ENCODE assay signal across 8 mouse cellular contexts in the genomic region with DNA sequence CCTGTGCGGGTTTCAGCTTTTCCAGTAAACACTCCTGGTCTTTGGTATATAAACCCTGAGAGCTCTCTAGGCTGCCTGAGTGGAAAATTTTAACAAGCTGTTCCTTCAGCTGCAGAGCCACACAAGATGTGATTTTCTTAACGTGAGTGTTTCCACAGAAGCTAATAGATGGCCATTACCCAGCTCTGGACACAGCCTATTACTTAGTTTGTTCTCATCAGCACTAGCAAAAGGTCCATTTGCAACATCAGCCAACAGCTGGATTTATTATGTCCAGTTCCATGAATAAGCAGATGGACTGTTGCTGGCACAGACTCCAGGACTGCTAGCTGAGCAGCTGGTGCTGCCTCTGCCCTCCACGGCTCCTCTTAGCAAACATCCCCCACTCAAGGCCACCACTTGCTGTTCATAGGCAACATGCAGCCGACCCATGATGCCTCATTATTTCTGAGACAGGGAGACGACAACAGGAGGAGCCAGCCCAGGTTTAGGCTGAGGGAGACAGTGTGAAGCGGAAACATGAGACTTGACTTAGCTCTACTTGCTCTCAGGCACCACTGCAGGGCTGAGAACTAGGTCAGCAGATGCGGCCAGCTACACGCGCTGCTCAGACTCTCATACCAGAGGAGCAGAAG. TPM values are rescaled to one million over a fixed set of nuclear protein-coding genes. Genes with fewer than 3 reads are reported as not detected.
DNase-seq lines count a peak whose midpoint lies in the region; ATAC-seq and TF ChIP-seq lines count a peak whose summit lies in the region.
"Had no signal": no experiment of that assay in that cellular context is flagged by ENCODE, and none has a peak within 500 bp of the region (broad histone marks: within the 10 kb centered on the region; RNA-seq: fewer than 3 reads in every experiment).

No protein-coding gene starts in this region.

- DNase-seq in left cerebral cortex, postnatal 4 days, result peak; percentile 53
- DNase-seq in left cerebral cortex, adult 8-10 months (ENCODE audit: low spot score in 2 of 2), result no peak
- peak; percentile 62 for DNase-seq in gastrocnemius, adult 18-20 months (ENCODE audit: low spot score)
- peak; percentile 50 for DNase-seq in hindbrain, postnatal 0 days (ENCODE audit: low spot score)
- DNase-seq in spleen, postnatal 36 days (ENCODE audit: low spot score in 2 of 2), result no peak
- no peak for DNase-seq in cerebellum, postnatal 4 days (ENCODE audit: low spot score in 2 of 2)

- intact Hi-C loops in left cerebral cortex, postnatal 4 days (cut with DNase I), result no loop called here

- TF ChIP-seq CTCF in hindbrain, postnatal 0 days (IDR thresholded peaks at IDR 0.05; ENCODE audit: low read depth), result no peak
- TF ChIP-seq CTCF in small intestine, adult 2 months (IDR thresholded peaks at IDR 0.05; ENCODE audit: extremely low read depth, insufficient read length, insufficient replicate concordance, low read depth, low read length), result no peak

- no peak overlapping the region for H3K4me2 ChIP-seq in hindbrain, postnatal 0 days (ENCODE audit: low read depth, low read length)

- peak; percentile 55; the same call in 1 of the 2 replicates for ATAC-seq in hindbrain, postnatal 0 days

- no peak overlapping the region for H3K9ac ChIP-seq in hindbrain, postnatal 0 days (replicated peaks; ENCODE audit: low read length)
- H3K9ac ChIP-seq: liver, embryonic 14.5 days had no signal

- no peak for TF ChIP-seq POLR2A in small intestine, adult 2 months (IDR thresholded peaks at IDR 0.05; ENCODE audit: low read depth, low read length)

- peaks cover 13% of the 10 kb centered on the region for H3K4me1 ChIP-seq in hindbrain, postnatal 0 days (ENCODE audit: insufficient read depth, low read length)
- no peaks in the 10 kb centered on the region for H3K4me1 ChIP-seq in small intestine, adult 2 months (ENCODE audit: control insufficient read depth, insufficient read depth, insufficient read length, low read length)

- H3K27ac ChIP-seq in hindbrain, postnatal 0 days, result peak overlapping the region; percentile 4
- peak overlapping the region; percentile 30; the same call in 1 of the 2 replicates for H3K27ac ChIP-seq in small intestine, adult 2 months (ENCODE audit: insufficient read depth, low read depth, low read length)
- H3K27ac ChIP-seq: liver, embryonic 14.5 days had no signal

- no peaks in the 10 kb centered on the region for H3K36me3 ChIP-seq in hindbrain, postnatal 0 days (ENCODE audit: insufficient read depth, low read length)
- H3K36me3 ChIP-seq in small intestine, adult 2 months (ENCODE audit: control insufficient read depth, insufficient read depth, low read length), result no peaks in the 10 kb centered on the region

- H3K27me3 ChIP-seq in hindbrain, postnatal 0 days (ENCODE audit: insufficient read depth, low read length), result no peaks in the 10 kb centered on the region
- H3K27me3 ChIP-seq in small intestine, adult 2 months (ENCODE audit: control insufficient read depth, insufficient read depth, low read length), result no peaks in the 10 kb centered on the region

- H3K9me3 ChIP-seq in hindbrain, postnatal 0 days (ENCODE audit: low read length), result no peaks in the 10 kb centered on the region

- 49% methylated on average over 9 of the region's 9 CpGs for WGBS in hindbrain, postnatal 0 days
- 57% methylated on average over 9 of the region's 9 CpGs for WGBS in small intestine, adult 2 months

- no peak overlapping the region for H3K4me3 ChIP-seq in hindbrain, postnatal 0 days (ENCODE audit: low read length)
- H3K4me3 ChIP-seq in small intestine, adult 2 months (ENCODE audit: low read depth, low read length), result no peak overlapping the region

RNA-seq across cellular contexts. Expression of gene Diexf, which starts 43.1 kb away (rescaled TPM):
- 10 to 100 TPM; 26.5 to 28.6 TPM for total RNA-seq in left cerebral cortex, postnatal 4 days (2021)
- total RNA-seq in left cerebral cortex, adult 8-10 months (2022), result 10 to 100 TPM; 17.0 to 21.9 (median 19.7) TPM
- 1 to 10 TPM; 6.5 to 6.7 TPM for total RNA-seq in gastrocnemius, adult 18-20 months (2021)
- total RNA-seq in hindbrain, postnatal 0 days (2014; rRNA removed), result 8.6 and 9.8 TPM in 2 replicates
- polyA plus RNA-seq in hindbrain, postnatal 0 days (2015; fragmentation: Nextera tagmentation; extraction: Ambion mirVana), result 3.5 and 4.9 TPM in 2 replicates
- polyA plus RNA-seq in small intestine, adult 2 months (2012; rRNA removed), result 3.1 and 5.5 TPM in 2 replicates

RNA-seq across cellular contexts. Expression of gene Syt14, which starts 51.4 kb away (rescaled TPM):
- 10 to 100 TPM; 28.6 to 29.0 TPM for total RNA-seq in left cerebral cortex, postnatal 4 days (2021)
- 10 to 100 TPM; 23.4 to 27.9 (median 25.8) TPM for total RNA-seq in left cerebral cortex, adult 8-10 months (2022)
- under 1 TPM; 0.16 to 0.24 TPM for total RNA-seq in gastrocnemius, adult 18-20 months (2021)
- 9.9 and 10.8 TPM in 2 replicates for total RNA-seq in hindbrain, postnatal 0 days (2014; rRNA removed)
- 4.1 and 4.6 TPM in 2 replicates for polyA plus RNA-seq in hindbrain, postnatal 0 days (2015; fragmentation: Nextera tagmentation; extraction: Ambion mirVana)
- polyA plus RNA-seq in small intestine, adult 2 months (2012; rRNA removed), result 0.01 and 0.05 TPM in 2 replicates

Comparison
In these comparisons a context has a peak if more than half of its experiments do, and no peak if none do; other contexts are left out.
1. DNase-seq: peak in left cerebral cortex, postnatal 4 days (single experiment), gastrocnemius, adult 18-20 months (single experiment) and hindbrain, postnatal 0 days (single experiment); none in left cerebral cortex, adult 8-10 months (0 of 2), spleen, postnatal 36 days (0 of 2) and cerebellum, postnatal 4 days (0 of 2).